Mouse (Mus musculus) lung, postnatal 10 days (tissue): ENCODE data around the gene Slc12a8.

ENCODE experiments used
- DNase-seq: peaks from one replicate; pipeline ENCODE4 v3.0.0; 2021

Gene Slc12a8

GRCm38 (mm10) chr16:33544346-33544745 lies 27.2 kb downstream of the Slc12a8 start:
- DNase-seq: no peak

DNA sequence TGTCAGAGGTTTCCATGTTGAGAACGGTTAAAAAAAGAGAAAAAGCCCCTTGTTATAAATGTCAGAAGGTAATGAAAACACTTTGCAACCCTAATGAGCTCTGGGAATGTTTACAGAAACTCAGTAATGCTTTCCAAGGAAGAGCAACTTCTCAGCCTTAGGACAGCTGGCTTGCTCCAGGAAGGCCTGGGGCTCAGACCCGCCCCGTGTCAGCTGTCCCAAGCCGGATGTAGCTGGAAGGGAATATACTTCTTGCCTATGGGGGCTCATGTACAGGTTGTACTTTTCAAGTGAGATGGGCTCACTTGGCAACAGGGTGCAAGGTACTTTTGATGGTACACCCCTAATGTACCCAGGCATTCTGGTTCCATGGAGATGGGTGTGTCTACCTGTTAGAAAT lies 28.4 kb downstream of the Slc12a8 start:
- no peak for DNase-seq

GRCm38 (mm10) chr16:33553689-33554342 lies 36.7 kb downstream of the Slc12a8 start:
- peak; percentile 56 for DNase-seq

- no peak for DNase-seq
Measured at GRCm38 (mm10) chr16:33558121-33558520, 41.0 kb downstream of the Slc12a8 start.

DNA sequence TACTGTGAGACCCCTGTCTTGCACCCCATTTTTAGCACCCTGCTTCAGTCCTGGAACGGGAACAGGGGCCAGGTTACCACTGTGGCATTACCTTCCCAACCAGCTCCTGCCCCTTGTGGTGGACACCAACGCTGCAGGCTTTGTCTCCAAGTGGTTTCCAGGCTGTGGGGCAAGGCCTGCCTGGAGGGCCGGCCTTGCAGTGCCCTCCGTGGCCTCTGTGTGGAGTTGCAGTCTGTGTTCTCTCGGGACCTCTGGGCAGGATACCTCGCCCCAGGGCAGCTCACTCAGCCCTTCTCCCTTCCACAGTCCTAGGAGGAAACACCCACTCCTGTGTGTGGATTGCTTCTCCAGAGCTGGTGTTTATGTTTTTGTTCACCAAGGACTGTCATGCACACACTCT lies 43.2 kb downstream of the Slc12a8 start:
- DNase-seq: peak; percentile 96

DNA sequence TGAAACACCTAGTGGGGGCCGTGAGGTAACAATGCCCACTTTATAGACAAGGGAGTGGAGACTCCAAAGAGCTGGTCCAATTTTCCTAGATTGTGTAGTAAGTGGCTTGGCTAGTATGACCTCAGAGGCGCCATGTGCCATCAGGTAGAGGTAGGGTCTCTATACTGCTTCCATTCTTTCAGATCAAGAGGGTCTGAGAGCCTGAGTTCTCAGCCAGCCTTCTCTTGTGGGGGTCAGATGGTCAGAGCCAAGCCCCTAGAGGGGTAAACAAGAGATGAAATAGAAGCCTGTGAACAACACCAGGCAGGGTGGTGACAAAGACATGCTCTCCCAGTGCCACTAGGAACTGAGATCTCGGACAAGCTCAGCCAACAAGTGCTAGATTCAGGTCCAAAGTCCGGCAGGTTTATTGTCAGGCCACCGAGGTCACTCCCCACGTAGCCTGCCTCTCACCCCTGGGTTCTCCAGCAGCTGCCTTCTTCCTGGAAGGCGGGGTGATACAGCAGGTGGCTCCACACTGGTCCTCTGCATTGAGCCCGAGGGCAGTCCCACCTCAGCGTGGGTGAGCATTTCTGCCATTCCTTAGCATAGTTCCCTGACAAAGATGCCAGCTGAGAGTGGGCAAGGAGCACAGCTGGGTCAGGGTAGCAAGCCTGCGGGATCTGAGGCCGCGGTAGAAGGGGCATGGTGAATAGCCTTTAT lies 44.3 kb downstream of the Slc12a8 start:
- DNase-seq: no peak

- DNase-seq: peak; percentile 63
Measured at GRCm38 (mm10) chr16:33562874-33563537, 45.9 kb downstream of the Slc12a8 start.

- DNase-seq: peak; percentile 43
Measured at GRCm38 (mm10) chr16:33563538-33564013, 46.4 kb downstream of the Slc12a8 start.

GRCm38 (mm10) chr16:33566467-33566866 lies 49.3 kb downstream of the Slc12a8 start:
- DNase-seq: no peak

DNA sequence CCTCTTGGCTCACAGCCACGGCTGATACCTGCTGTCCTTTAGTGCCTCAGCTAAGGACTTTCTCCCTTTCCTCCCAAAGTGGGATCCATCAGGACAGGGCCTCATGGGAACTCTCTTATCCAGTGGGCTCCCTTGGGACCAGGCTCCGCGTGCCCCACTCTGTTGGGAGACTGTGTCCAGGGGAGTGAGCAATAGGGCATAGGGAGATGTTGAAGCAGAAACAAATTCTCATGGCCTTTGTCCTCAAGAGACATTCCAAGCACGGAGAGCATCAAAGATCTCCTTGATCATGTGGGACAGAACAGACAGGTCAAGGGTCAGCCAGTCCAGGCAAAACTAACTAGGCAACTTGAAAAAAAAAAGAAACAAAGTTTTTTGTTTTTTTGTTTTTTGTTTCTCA lies 50.6 kb downstream of the Slc12a8 start:
- no peak for DNase-seq

DNA sequence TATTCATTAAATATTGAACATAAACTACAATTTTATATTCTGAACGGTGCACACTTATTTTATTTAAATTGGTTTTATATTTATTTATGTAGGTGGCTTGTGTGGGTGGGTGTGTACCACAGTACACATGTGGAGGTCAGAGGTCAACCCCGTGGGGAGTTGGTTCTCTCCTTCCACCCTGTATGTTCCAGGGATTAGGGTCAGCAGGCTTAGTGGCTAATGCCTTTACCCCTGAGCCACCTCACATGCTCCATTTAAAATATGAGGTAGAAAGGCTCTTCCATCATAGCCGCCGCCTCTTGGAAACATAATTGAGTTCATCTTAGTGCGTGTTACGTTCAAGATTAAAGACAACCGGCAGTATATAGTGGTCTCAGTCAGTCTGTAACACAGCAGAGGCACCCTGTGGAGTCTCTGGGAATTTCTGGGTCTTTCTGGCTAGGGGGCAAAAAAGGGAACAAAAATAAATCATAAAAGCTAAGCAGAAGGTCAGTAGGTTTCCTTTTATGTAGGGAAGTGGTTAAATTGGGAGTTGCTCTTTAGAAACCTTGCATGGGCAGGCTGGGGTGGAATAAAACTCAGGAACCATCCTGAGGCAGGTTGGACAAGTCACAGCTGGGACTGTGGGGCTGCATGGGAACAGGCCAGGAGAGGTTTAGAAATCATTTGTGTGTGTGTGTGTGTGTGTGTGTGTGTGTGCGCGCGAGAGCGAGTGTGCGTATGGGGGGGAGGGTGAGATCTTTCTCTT lies 51.3 kb downstream of the Slc12a8 start:
- DNase-seq: no peak

- DNase-seq: no peak
Measured at GRCm38 (mm10) chr16:33572646-33573045, 55.5 kb downstream of the Slc12a8 start.

- DNase-seq: no peak
Measured at GRCm38 (mm10) chr16:33573703-33574102, 56.6 kb downstream of the Slc12a8 start.

- DNase-seq: no peak
Measured at GRCm38 (mm10) chr16:33575728-33576127, 58.6 kb downstream of the Slc12a8 start.

DNA sequence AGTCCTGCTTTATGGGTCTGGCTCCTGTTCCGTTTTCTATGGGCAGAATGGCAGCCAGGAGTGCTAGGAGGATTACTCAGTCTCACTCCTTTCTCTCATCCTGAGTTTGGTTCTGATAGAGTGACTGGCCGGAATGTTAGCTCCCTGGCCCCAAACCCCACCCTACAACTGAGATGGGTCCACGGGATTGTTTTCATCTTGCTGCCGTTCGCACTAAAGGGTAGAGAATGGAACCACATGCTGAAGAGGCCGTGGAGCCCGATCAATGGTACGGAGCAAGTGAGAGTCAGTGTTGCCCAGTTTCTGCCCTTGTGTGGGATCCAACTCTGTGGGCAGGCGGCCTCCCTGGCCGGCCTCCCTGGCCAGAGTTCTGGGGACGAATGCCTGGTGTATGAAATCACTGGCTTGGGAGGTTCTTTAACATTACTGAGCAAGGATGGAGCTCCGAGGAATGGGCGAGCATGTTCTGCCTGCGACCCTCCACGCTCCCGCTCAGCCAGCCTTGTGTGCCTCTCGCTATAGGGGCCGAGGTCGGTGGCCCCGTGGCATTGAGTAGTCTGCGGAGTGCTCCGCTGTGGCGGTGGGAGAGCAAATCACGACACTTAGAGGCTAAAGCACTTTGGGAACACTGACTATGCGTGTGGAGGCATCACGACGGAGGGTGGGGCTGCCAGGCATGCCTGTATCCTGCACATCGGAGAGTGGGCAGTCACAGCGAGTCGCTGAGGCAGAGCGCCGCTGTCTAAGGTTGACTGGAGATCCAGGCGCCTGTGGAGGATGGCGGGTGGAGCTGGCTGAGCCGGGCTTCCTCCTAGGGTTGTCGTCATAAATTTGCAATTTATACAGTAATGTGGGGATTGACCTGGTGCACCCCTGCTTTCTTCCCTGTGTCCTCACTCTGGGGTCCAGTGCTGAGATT lies 59.4 kb downstream of the Slc12a8 start:
- peak; percentile 55 for DNase-seq

DNA sequence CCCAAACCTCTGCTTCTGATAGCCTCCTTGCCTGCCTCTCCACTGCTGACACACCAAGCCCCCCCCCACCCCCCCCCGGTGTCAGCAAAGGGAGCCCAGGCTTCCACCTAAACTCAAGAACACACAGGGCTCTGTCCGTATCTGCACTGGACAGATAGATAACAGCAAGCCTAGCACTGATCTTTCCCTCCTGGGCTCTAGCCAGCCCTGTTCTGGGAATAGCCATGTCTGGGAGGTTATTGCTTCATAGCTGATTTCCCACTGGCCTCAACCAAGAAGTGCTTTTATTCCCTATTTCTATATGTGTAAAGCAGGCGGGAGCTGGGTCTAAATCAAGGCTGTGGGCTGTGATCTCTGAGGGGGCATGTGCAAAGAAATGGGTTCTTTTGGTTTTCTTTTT lies 61.3 kb downstream of the Slc12a8 start:
- DNase-seq: no peak

GRCm38 (mm10) chr16:33580331-33580730 lies 63.2 kb downstream of the Slc12a8 start:
- no peak for DNase-seq

DNA sequence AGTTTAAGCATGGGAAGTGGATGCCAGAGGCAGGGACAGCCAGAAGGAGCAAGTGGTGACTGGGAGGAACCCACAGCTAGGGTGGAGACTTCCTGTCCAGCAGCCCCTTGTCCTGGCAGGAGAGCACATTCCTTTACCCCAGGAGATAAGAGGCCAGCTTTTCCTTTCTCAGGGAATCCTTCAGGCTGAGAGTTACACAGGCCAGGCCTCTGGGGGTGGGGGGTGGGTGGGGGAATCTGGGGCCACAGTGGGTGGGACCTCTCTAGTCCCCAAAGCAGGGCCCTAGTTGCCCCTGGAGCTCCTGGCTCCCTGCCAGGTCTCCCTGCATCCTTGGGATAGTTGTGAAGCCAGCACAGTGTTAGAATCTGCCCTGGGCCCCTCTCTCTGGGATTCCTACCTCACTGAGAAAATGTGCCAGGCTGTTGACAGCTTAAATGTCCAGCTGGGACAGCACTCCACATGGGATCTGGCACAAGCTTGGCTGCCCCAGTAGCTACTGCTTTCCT lies 63.7 kb downstream of the Slc12a8 start:
- DNase-seq: peak; percentile 85

DNA sequence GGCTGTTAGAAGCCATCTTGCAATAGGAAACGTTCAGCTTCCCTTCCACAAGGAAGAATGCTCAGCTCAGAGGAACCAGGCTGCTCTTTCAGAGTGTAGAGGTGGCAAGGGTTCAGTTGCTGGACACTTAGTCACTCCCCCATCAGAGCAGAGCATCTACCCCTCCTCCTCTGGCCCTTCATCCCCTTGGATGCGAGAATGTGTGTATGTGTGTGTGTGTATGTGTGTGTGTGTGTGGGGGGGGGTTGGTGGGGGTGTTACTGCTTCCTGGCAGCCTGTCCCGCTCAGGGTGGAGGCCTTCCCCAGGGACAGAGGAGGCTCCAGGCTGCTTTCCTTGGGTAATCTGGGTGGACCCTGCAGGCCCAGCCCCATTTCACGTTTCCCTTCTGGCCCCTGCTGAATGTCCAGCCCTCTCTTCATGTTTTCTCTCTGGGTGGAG lies 64.6 kb downstream of the Slc12a8 start:
- peak; percentile 84 for DNase-seq

- DNase-seq: no peak
Measured at GRCm38 (mm10) chr16:33582495-33582894, 65.4 kb downstream of the Slc12a8 start.

DNA sequence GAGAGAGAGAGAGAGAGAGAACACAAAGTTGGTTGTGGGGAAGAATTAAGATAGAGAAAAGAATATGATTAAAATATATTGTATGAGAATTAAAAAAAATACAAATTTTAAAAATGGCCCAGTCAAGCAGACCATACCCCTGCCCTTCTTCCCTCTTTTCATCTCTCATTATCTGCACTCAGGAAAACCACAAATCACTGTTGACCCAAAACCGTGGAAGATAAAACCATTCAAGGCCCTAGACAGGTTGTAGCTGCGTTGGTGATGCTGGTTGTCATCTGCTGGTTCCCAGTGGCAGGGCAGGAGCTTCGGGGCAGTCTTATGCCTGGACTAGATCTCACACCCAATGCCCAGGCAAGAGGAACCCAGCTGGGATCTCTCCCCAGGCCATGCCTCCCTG lies 66.2 kb downstream of the Slc12a8 start:
- DNase-seq: no peak
